Mouse (Mus musculus): ENCODE measurements around the gene Defb45. TPM values are rescaled to one million over a fixed set of nuclear protein-coding genes. Genes with fewer than 3 reads are reported as not detected.

Defb45 gene
- total and polyA plus RNA-seq, 3 experiments, result not detected

DNA sequence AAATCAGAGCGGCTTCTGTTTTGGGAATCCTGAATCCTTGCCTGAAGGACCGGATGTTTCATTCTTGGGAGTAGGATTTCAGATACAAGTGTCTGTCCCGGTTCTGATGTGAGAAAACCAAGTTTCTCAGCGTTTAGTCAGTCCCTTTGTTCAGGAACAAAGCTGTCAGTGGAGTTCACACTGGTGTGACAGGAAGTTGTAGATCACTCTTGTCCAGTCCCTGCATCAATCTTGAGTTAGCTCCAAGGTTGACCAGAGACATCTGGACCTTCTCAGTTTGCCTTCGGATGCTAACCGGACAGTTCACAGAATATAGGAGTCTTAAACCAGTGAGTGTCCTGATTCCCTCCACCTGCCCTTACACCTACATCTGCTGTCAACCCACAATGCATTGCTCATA, 8.5 kb upstream of the Defb45 start:
- no peak for DNase-seq

DNA sequence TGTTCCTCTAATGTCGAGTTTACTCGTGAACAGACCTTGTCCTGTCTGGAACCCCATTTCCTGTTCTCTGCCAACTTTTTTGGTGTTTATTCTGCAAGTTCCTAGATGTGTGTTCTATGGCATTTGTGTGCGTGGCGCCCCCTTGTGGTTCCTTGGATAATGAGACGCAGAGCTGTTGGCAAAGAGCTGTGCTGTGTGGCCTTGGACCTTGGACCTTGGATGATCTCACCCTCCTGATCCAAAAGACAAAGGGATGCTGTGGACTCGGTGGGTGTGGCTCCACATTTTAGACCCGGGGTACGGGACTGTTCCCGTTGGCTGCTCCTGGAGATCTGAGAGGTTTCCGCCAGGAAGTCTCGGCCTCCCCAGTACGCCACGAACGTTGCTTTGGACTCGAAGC, 4.9 kb upstream of the Defb45 start, which contains the start of gene Defb36:
Defb36 (plus strand) TSS at position 271 of the 400 bp plus-strand sequence.
- peak; percentile 79 for DNase-seq

DNA sequence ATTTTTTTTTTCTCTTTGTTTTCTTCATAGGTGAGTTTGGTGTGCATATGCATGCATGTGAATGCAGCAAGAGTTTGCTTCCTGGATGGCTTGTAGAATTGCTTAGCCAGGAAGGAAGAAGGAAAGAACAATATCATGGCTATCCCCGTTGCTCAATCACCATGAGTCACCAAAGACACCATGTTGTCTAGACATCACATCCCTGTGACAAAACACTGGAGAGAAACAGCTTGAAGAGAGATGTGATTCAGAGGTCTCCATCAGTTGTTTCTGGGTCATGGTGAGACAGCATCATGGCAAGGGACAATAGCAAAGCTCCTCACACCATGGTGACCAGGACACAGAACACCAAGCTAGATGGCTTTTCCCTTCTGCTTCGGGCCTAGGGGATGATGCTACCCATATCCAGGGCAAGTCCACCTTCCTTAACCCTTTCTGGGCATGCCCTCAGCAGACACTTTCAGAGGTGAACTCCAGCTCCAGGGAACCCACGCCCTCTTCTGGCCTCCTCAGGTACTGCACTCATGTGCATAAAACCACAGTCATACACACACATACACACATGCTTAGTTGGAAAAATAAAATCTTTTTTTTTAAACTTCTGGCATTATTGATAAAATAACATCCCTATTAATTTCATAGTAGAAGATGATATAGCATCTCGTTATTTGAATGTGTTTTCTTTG, 2.2 kb upstream of the Defb45 start:
- peak; percentile 38 for DNase-seq

DNA sequence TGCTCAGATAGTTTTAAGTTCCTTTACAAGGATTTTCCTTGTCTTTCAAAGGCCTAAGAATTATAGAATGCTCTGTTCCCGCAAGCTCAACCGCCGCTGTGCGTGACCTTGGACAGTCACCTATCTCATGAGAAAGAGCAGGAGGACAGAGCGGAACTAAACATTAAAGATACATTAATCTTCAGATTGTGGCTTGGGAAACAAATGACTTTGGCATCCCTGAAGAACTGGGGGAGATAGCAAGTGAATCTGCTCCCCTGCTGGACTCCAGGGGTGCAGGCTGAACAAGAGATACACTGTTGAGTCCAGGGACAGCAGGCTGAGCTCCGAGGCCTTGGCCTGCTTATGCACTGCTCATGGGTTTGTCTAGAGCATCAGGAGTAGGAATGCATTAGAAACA, 877 bp upstream of the Defb45 start:
- peak; percentile 38 for DNase-seq

DNA sequence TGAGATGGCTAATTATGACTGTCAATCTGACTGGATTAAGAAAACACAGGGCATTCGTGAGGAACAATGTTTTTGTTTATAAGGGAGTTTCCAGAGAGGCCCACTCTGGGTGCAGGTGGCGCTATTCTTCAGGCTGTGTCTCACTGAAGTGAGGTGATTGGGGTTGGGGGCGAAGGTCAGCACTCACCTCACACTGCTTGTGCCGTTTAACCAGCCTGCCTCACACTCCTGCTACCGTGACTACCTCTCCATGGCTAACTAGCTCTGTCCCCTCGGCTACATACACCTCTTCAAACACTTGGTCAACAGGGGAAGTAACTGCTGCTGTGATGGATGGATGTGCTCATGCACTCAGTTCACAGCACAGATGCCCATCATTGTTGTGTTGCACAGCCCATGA, 10.2 kb downstream of the Defb45 start:
- no peak for DNase-seq

DNA sequence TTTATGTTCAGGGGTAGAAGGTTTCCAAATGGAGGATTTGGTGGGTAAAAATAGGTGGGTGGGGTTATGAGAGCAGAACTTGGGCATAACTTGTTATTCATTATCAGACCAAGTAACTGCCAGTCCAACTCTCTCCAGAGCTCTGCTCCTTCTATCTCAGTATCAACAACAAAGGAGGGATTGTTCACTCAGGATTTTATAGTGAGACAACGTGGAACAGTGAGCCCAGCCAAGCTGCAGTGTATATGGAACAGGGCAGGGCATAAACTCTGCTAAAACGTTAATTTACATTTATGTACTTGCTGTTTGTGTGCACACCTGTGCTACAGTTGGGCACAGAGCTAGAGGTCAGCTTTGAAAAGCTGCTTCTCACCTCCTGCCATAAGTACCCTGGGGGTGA, 10.7 kb downstream of the Defb45 start:
- no peak for DNase-seq

DNA sequence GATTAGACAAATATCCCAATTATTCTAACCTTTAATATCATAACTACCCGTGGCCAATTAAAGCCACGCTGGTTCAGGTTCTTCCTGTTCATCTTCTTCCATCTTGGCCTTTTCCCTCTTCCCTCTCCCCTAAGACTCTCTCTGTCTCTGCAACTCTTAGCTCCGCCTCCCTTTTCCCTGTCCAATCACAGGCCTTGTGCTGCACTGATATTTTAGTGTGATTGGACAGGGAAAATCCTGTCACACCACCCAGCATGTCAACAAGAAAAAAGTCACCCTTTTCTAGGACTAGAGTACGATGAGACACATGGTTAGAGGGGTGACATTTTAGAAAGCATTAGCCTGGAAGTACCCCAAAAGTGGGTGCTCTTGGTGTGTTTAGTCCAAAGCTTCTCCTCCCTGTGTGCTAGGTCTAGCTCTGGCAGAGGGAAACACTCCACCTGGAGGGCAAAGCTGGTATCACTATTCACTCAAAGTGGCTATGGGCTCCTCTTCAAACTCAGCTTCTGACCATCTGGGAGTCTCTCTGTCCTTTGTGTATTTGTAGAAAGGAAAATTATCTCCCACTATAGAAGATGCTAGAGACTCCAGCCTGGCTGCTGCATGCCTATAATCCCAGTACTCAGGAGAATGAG, 12.2 kb downstream of the Defb45 start:
- DNase-seq, result peak; percentile 40

DNA sequence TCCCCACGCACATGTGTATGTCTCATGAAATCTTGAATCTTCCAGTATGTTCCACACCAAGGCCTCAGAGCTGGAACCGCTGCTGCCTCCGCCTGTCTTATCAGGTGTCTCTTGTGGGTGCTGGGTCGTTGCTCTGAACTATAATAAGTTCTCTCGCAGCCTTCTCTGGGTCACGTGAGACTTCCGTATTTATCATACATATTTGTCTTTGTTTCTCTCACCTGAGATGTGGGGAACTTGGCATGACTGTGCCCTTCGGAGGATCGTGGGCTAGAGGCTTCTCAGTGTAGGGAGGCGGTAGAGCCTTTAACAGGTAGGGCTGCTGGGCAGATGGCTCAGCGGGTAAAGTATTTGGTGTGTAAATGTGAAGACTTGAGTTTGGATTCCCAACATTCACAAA, 18.6 kb downstream of the Defb45 start:
- no peak for DNase-seq

DNA sequence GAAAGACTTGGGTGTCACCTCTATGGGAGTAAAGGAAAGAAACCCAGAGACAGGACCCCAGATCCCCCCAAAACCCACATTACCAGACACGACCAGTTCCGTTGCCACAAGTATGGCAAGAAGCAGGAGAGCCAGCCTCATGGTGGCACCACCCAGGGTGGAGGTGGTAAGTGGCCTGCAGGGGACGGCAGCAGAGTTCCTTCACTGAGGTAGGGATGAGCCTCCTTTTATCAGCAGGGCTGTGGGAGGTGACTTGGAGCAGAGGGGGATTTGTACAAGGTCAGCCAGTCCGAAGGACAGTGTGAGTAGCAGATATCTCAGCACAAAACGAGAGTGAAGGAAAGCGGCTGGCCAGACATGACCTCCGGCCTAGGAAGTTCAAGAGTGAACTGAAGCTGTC, 19.1 kb downstream of the Defb45 start, which contains the start of gene Defb19:
Defb19 (minus strand) TSS at position 206 of the 400 bp plus-strand sequence.
- DNase-seq, result peak; percentile 40

DNA sequence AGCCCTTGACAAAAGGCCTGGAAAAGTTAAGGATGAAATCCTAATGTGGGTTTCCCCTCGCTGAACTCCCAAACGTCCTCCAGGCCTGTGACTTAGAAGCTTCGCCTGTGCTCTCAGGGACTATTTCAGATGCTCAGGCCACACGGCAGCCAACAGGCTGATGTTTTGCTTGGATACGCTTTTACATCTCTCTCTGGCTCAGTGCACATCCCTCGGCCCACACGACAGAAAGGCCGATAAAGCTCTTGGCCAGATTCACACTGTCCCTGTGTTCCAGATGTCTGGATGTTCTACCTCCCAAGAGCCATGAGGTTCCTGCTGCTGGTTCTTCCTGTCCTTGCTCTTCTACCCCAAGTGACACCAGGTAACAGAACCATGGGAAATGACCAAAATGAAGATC, 25.7 kb downstream of the Defb45 start:
- no peak for DNase-seq

DNA sequence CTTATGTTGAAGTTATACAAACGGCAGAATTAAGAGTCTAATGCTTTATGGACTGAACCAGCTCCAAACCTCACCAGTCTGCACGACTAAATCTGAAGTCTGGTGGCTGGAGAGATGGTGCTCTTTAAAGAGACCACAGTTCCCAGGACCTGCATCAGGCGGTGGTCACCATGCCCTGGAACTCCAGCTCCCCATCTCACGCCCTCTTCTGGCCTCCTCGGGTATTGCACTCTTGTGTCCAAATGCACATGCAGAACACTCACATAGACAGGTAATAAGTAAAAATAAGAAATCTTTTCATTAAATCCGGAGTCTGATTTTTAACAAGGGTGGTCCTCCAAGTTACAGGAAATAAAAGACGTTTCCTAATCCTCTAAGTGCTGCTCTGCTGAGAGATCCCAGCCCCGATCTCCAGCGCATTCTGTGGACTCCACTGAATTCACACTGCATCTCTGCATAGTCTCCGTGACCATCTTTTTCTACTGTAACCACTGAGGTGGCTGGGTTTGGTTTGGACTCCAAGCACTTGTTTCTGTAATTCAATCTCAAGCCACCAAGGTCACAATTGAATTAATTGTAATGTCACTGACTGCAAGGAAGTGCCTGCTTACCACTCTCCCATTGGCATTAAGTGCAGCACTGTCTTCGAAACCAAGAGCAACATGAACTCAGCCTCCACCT, 26.9 kb downstream of the Defb45 start, which contains the start of gene Defb21:
Defb21 (plus strand) TSS at position 631 of the 681 bp plus-strand sequence.
- DNase-seq, result no peak

DNA sequence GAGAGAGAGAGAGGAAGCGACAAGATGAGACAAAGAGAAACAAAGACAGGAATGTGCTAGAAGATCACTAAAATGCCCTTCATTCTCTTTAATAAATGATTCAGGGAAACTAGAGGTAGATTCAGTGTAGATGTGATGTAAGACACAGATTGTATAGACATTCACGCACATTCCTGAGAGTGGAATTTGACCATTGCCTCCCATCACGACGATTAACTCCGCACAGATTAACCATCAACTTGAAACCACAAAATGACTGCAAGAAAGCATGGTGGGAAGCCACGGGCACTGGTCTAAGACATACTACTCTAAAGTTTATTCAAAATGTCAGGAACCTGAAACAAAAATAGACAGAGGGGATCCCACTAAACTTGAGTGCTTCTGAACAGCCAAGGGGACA, 28.9 kb downstream of the Defb45 start:
- DNase-seq, result no peak

DNA sequence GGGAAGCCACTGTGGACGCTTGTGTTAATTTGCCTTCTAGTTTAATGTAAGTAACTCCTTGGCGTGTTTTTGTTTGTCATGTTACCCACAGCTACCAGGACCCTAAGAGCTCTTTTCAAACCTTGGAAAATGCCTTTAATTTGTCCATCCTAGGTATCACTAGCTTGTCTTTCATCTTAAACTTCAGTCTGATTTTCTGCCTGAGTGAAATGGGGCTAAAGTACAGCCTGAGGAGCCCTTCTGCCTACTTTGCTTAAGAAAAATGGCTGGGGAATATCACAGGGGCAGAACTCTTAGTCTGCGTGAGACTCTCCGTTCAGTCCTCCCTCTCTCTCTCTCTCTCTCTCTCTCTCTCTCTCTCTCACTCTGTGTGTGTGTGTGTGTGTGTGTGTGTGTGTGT, 29.3 kb downstream of the Defb45 start:
- no peak for DNase-seq

DNA sequence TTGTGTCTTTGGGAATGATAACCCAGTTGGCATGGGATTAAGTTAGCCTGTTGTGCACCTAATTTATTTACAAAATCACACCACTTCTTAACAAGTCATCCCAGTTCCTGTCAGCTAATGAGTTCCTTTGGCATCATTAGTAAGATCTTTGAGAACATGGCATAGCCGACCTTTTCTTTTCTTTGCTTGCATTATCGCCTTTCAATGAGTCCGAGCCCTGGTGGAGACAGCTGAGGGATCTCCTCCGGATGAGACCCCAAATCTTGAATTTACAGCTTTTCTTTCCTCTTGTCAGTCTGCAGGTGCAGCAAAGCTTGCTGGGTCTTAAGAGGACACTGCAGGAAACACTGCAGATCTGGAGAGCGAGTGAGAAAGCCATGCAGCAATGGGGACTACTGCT, 30.2 kb downstream of the Defb45 start, which contains the start of gene Gm17416:
Gm17416 (plus strand) TSS at position 301 of the 400 bp plus-strand sequence.
- DNase-seq, result no peak

DNA sequence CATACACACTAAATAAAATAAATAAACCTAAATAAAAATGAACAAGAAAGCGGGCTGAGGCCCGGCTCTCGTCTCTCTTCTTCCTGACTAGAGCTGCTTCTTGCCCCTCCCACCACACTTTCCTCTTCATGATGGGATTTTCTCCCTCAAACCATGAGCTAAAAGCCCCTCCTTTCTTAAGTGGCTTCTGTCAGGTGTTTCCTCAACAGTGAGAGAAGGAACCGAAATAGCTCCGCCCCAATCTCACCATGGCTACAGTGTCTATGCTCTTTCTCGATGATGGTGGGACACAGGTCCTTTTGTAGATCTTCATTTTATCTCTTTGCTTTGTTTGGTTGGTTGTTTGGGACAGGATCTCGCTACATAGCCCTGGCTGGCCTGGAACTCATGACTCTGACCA, 42.5 kb downstream of the Defb45 start:
- no peak for DNase-seq

DNA sequence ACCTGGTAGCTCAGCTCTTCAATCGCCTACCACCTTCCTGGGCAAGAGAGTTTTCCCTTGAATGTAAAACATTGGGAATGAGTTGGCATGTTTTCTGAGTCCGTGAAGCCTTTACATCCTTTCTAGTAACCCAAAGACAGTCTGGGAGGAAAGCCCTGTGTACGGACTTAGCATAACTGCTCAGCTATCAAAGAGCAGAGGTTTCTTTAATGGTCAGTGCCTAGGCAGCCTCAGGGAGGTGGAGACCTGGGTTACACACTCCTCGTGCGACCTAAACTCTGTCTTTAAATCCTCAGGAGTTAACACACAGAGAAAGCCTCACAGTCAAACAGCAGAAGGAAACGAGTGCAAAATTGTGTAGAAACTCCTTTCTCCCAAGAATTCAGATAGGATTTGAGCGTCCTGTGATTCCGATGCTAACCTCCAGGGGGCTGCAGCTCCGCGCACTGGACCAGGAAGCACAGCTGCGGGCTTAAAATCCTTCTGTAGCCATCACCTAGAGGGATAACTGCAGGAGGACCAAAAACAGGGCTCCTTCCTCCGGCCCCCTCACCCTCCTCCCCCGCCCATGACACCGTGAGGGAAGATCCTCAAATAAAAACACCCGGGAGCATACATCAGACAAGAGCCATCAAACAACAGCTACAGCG, 45.3 kb downstream of the Defb45 start:
- peak; percentile 53 for DNase-seq

DNA sequence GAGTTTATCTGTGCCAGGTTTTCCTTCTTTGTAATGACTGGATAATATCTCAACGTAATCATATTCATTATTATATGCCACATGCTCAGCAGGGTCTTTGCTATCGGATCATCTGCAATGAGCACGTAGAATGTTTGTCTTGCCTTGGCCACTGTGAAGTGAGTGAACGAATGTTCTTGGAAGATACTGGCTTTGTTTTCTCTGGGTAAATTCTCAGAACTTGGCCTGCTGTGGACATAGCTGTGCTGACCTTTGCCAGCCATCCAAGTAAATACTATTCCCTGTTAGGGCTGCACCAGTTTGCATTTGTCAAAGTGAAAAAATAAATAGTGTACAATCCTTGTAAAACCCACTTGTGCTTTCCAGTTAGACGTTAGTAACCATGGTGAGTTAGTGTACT, 51.1 kb downstream of the Defb45 start:
- DNase-seq, result no peak

DNA sequence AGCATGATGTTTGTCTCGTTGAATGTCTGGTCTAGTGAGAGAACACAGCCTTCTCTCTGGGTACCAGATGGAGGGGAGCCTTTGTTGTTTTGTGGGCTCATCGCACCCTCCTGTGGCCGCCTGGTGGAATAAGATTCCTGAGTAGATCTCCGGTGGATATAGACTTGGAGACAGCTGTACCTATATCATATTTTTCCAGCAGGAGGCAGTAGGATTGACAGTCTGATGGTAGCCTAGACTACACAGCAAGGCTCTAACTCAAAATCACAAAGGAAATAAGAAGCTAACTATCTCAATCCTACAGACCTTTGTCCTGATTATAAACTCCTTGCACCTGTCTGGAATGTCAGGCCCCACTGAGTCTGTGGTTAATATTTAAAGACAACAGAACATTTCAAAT, 54.5 kb downstream of the Defb45 start:
- DNase-seq, result peak; percentile 67

DNA sequence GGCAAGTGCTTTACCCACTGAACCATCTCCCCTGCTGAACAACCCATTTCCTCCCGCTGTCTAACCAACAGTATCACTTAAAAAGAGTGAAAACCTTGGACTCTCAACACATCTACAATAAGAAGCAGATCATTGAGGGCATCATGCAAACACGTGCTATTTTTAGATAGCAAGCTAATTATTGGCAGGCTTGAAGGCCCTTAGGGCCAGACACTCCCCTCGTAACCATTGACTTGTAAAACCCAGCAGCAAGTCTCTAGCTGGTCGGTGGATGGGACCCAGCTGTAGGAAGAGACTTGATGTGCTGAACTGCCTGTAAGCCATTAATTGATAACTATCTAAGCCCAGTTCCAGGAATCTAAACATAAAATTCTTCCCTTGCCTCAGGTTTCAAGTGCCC, 55.7 kb downstream of the Defb45 start:
- no peak for DNase-seq
